16 mouse cellular contexts compared by ENCODE assay signal in the genomic region with DNA sequence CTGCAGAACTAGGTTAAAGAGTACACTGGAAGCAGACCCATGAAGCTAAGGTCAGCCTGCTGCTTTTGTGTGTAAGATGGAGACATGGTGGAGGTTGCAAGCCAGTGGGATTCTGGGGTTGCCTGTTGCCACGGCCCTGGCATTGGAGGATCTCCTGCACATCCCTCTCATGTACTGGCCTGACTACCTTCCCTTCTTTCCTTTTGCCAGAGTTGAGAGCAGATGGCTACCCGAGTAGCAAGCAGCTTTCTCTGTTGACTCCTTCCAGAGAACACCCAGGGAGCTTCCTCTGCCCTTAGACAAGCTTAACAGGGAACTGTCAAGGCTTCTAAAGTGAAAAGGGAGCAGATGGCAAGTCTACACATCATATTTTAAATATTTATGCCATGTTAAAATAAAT.
A peak's percentile ranks its signal among the peaks of the same experiment; 100 is the strongest.
DNase-seq lines count a peak whose midpoint lies in the region; ATAC-seq and TF ChIP-seq lines count a peak whose summit lies in the region.
"Had no signal": no experiment of that assay in that cellular context is flagged by ENCODE, and none has a peak within 500 bp of the region (broad histone marks: within the 10 kb centered on the region; RNA-seq: fewer than 3 reads in every experiment).

No protein-coding gene starts in this region.

- TF ChIP-seq EP300 in stomach, postnatal 0 days (optimal IDR thresholded peaks at IDR 0.05): no peak

- no peaks in the 10 kb centered on the region for H3K4me1 ChIP-seq in forebrain, embryonic 14.5 days (ENCODE audit: control insufficient read depth, insufficient read depth, low read length)
- H3K4me1 ChIP-seq in forebrain, embryonic 12.5 days: no peaks in the 10 kb centered on the region
- H3K4me1 ChIP-seq in stomach, embryonic 14.5 days (ENCODE audit: control insufficient read depth, insufficient read depth, low read length): peaks cover 4% of the 10 kb centered on the region
- H3K4me1 ChIP-seq in stomach, postnatal 0 days (replicated peaks; ENCODE audit: control insufficient read depth, insufficient read depth): no peaks in the 10 kb centered on the region
- H3K4me1 ChIP-seq in neural tube, embryonic 15.5 days: no peaks in the 10 kb centered on the region
- H3K4me1 ChIP-seq: lung, embryonic 15.5 days; midbrain, embryonic 12.5 days had no signal

- H3K9ac ChIP-seq in forebrain, embryonic 14.5 days (ENCODE audit: low read length): no peak overlapping the region
- no peak overlapping the region for H3K9ac ChIP-seq in forebrain, embryonic 12.5 days
- no peak overlapping the region for H3K9ac ChIP-seq in stomach, embryonic 14.5 days (replicated peaks; ENCODE audit: low read depth, low read length)
- H3K9ac ChIP-seq in stomach, postnatal 0 days (ENCODE audit: low read length): no peak overlapping the region
- no peak overlapping the region for H3K9ac ChIP-seq in neural tube, embryonic 15.5 days (replicated peaks)
- H3K9ac ChIP-seq: lung, embryonic 15.5 days; midbrain, embryonic 12.5 days had no signal

- H3K27ac ChIP-seq in forebrain, embryonic 14.5 days (ENCODE audit: low read depth, low read length): no peak overlapping the region
- H3K27ac ChIP-seq in forebrain, embryonic 12.5 days: no peak overlapping the region
- peak overlapping the region; percentile 76 for H3K27ac ChIP-seq in stomach, embryonic 14.5 days (ENCODE audit: low read length)
- no peak overlapping the region for H3K27ac ChIP-seq in stomach, postnatal 0 days (replicated peaks)
- H3K27ac ChIP-seq in neural tube, embryonic 15.5 days (replicated peaks): no peak overlapping the region
- H3K27ac ChIP-seq: layer of hippocampus, adult 2 months; lung, embryonic 15.5 days; midbrain, embryonic 12.5 days had no signal

- H3K36me3 ChIP-seq in forebrain, embryonic 14.5 days (ENCODE audit: control insufficient read depth, insufficient read depth, low read length): no peaks in the 10 kb centered on the region
- no peaks in the 10 kb centered on the region for H3K36me3 ChIP-seq in forebrain, embryonic 12.5 days (replicated peaks)
- no peaks in the 10 kb centered on the region for H3K36me3 ChIP-seq in stomach, embryonic 14.5 days (ENCODE audit: control insufficient read depth, insufficient read depth, low read length)
- H3K36me3 ChIP-seq in stomach, postnatal 0 days (ENCODE audit: control insufficient read depth, insufficient read depth, low read length): no peaks in the 10 kb centered on the region
- no peaks in the 10 kb centered on the region for H3K36me3 ChIP-seq in neural tube, embryonic 15.5 days
- H3K36me3 ChIP-seq: lung, embryonic 15.5 days; midbrain, embryonic 12.5 days had no signal

- 88% methylated on average over 2 of the region's 2 CpGs for WGBS in forebrain, embryonic 14.5 days
- 58% methylated on average over 2 of the region's 2 CpGs for WGBS in forebrain, embryonic 12.5 days
- 45% methylated on average over 2 of the region's 2 CpGs for WGBS in stomach, embryonic 14.5 days
- WGBS in stomach, postnatal 0 days: 36% methylated on average over 2 of the region's 2 CpGs
- 60% methylated on average over 2 of the region's 2 CpGs for WGBS in neural tube, embryonic 15.5 days

- DNase-seq in forebrain, embryonic 14.5 days (ENCODE audit: low spot score): peak; percentile 11
- DNase-seq in stomach, postnatal 0 days (ENCODE audit: low spot score): no peak
- DNase-seq in cerebellum, postnatal 25 days: peak; percentile 55 to 63
- peak; percentile 24 for DNase-seq in telencephalon, adult 2 months (ENCODE audit: low read depth, low spot score)
- DNase-seq in kidney, adult 9 months: no peak
- DNase-seq: adrenal gland, postnatal 10 days; heart, adult 18-20 months; kidney, postnatal 10 days; left cerebral cortex, postnatal 4 days had no signal

- H3K9me3 ChIP-seq in forebrain, embryonic 14.5 days (replicated peaks; ENCODE audit: control insufficient read depth, low read length): no peaks in the 10 kb centered on the region
- H3K9me3 ChIP-seq in forebrain, embryonic 12.5 days: no peaks in the 10 kb centered on the region
- H3K9me3 ChIP-seq in stomach, embryonic 14.5 days (ENCODE audit: control insufficient read depth, low read depth, low read length): no peaks in the 10 kb centered on the region
- H3K9me3 ChIP-seq in stomach, postnatal 0 days (ENCODE audit: control insufficient read depth, low read length): no peaks in the 10 kb centered on the region
- H3K9me3 ChIP-seq in neural tube, embryonic 15.5 days (replicated peaks): no peaks in the 10 kb centered on the region
- H3K9me3 ChIP-seq: lung, embryonic 15.5 days; midbrain, embryonic 12.5 days had no signal

- no peak overlapping the region for H3K4me2 ChIP-seq in forebrain, embryonic 14.5 days (ENCODE audit: low read length)
- H3K4me2 ChIP-seq in forebrain, embryonic 12.5 days: no peak overlapping the region
- H3K4me2 ChIP-seq in stomach, embryonic 14.5 days (replicated peaks; ENCODE audit: low read depth, low read length): no peak overlapping the region
- H3K4me2 ChIP-seq in stomach, postnatal 0 days (replicated peaks; ENCODE audit: low read depth): no peak overlapping the region
- no peak overlapping the region for H3K4me2 ChIP-seq in neural tube, embryonic 15.5 days
- H3K4me2 ChIP-seq: lung, embryonic 15.5 days; midbrain, embryonic 12.5 days had no signal

- H3K27me3 ChIP-seq in forebrain, embryonic 14.5 days (replicated peaks; ENCODE audit: control insufficient read depth, insufficient read depth, low read length): no peaks in the 10 kb centered on the region
- H3K27me3 ChIP-seq in forebrain, embryonic 12.5 days: no peaks in the 10 kb centered on the region
- no peaks in the 10 kb centered on the region for H3K27me3 ChIP-seq in stomach, embryonic 14.5 days (ENCODE audit: control insufficient read depth, insufficient read depth, low read length)
- no peaks in the 10 kb centered on the region for H3K27me3 ChIP-seq in stomach, postnatal 0 days (ENCODE audit: control insufficient read depth, insufficient read depth, low read length)
- H3K27me3 ChIP-seq in neural tube, embryonic 15.5 days (replicated peaks): no peaks in the 10 kb centered on the region
- H3K27me3 ChIP-seq: CH12.LX; lung, embryonic 15.5 days; midbrain, embryonic 12.5 days had no signal

- ATAC-seq in forebrain, embryonic 14.5 days: no peak
- ATAC-seq in forebrain, embryonic 12.5 days (ENCODE audit: low FRiP score): no peak
- no peak for ATAC-seq in stomach, embryonic 14.5 days (ENCODE audit: insufficient number of reproducible peaks, insufficient read depth, low FRiP score, low read depth)
- ATAC-seq in stomach, postnatal 0 days (ENCODE audit: low FRiP score, low TSS enrichment): no peak
- ATAC-seq in neural tube, embryonic 15.5 days (ENCODE audit: low FRiP score): no peak

- H3K4me3 ChIP-seq in forebrain, embryonic 14.5 days (ENCODE audit: low read depth, low read length): no peak overlapping the region
- no peak overlapping the region for H3K4me3 ChIP-seq in forebrain, embryonic 12.5 days (replicated peaks)
- no peak overlapping the region for H3K4me3 ChIP-seq in stomach, embryonic 14.5 days (ENCODE audit: low read depth, low read length)
- no peak overlapping the region for H3K4me3 ChIP-seq in stomach, postnatal 0 days (ENCODE audit: low read depth, low read length)
- H3K4me3 ChIP-seq in neural tube, embryonic 15.5 days (replicated peaks): no peak overlapping the region
- H3K4me3 ChIP-seq: layer of hippocampus, adult 2 months; lung, embryonic 15.5 days; midbrain, embryonic 12.5 days had no signal

- TF ChIP-seq CTCF in stomach, postnatal 0 days (IDR thresholded peaks at IDR 0.05; ENCODE audit: low read depth): no peak

Comparison
In these comparisons a context has a peak if more than half of its experiments do, and no peak if none do; other contexts are left out.
1. DNase-seq: peak in forebrain, embryonic 14.5 days (single experiment), cerebellum, postnatal 25 days (2 of 2) and telencephalon, adult 2 months (single experiment); none in stomach, postnatal 0 days (single experiment) and kidney, adult 9 months (single experiment).